Mouse (Mus musculus): ENCODE results near the gene C2cd2. TPM values are rescaled to one million over a fixed set of nuclear protein-coding genes. Genes with fewer than 3 reads are reported as not detected.

Gene C2cd2
- polyA plus RNA-seq, 1 experiment, result 13.8 TPM

DNA sequence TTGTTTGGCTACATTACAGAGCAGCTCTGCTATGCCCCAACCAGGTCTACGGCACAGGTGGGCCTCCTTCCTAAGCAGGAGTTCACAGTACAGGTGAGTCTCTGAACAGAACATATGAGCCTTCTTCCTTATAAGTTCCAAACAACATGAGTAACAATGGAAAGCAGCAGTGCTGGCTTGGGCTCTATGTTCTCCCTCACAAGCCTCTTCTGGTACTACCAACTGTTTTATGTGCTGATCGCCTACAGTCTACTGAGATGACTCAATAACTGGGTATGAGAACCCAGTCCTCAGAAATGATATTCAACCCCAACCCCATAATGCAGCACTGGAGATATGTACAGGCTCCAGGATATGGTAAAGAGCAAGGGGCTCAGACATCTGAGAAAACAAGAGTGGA is 148.3 kb downstream of the C2cd2 start:
- no peak for DNase-seq (ENCODE audit: low spot score)

DNA sequence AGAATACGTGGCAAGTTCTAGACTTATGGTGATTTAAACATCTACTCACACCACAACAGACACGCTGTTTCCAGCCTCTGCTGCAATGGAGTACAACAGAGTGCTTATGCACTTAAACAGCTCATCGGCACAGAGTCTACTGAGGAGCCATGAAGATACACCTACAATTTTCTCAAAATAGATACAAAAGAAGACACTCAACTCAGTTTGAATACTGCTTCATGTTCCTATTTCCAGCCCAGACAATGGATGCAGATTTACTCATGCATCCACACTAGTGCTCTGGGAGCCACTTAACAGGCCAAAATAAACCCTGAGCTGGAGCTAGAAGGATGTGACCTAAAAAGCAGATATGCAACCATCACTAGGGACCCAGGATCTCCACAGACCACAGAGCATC is 153.5 kb downstream of the C2cd2 start:
- no peak for DNase-seq (ENCODE audit: low spot score)

- no peak for DNase-seq (ENCODE audit: low spot score)
Measured at GRCm38 (mm10) chr16:97805646-97806045, 156.8 kb downstream of the C2cd2 start.

Other genes starting within 250 kb of the C2cd2 start
- gene Ripk4, start 198.8 kb downstream of the C2cd2 start, polyA plus RNA-seq (2012; rRNA removed), result 42.0 and 52.5 TPM in 2 replicates
- gene Prdm15, start 110.7 kb downstream of the C2cd2 start, polyA plus RNA-seq (2012; rRNA removed), result 7.2 and 7.3 TPM in 2 replicates
- gene Zbtb21, start within 50 bp of the C2cd2 start, polyA plus RNA-seq (2012; rRNA removed), result 14.5 and 16.2 TPM in 2 replicates
- 14.0 and 15.1 TPM in 2 replicates for gene B230307C23Rik, start 34.7 kb upstream of the C2cd2 start, polyA plus RNA-seq (2012; rRNA removed)
- 2.8 and 3.6 TPM in 2 replicates for gene A630089N07Rik, start 119.9 kb upstream of the C2cd2 start, polyA plus RNA-seq (2012; rRNA removed)

Measured in urinary bladder, adult 2 months (tissue).